Mouse (Mus musculus) bone marrow, adult 2 months (tissue): Measurements from ENCODE around the gene Hmg20a. TPM values are rescaled to one million over a fixed set of nuclear protein-coding genes. Genes with fewer than 3 reads are reported as not detected.

Experiments
- H3K27ac ChIP-seq: fragments of 200-500 bp; 2 replicates; pipeline ENCODE4 v1.5.1; 2012; ENCODE audit warnings: low read depth, mild to moderate bottlenecking, control low read depth, inconsistent platforms, low read length; ENCODE audit not compliant: control insufficient read depth, poor library complexity, insufficient read depth
- H3K4me1 ChIP-seq: fragments of 200-500 bp; 2 replicates; pipeline ENCODE4 v1.6.1; 2011; ENCODE audit warnings: low read length; ENCODE audit not compliant: control insufficient read depth, insufficient read depth
- H3K4me3 ChIP-seq: fragments of 200-500 bp; replicated peaks from 2 replicates; pipeline ENCODE3; 2011; ENCODE audit warnings: mild to moderate bottlenecking, low read depth, low read length, control low read depth; ENCODE audit not compliant: control insufficient read depth
- CTCF ChIP-seq: fragments of 200-500 bp; IDR thresholded peaks from 2 replicates; pipeline ENCODE4 v1.5.1; 2011; ENCODE audit warnings: low read length, control low read depth; ENCODE audit not compliant: control insufficient read depth, insufficient read depth
- POLR2A ChIP-seq: fragments of 200-500 bp; IDR thresholded peaks from 2 replicates; pipeline ENCODE4 v1.6.1; 2011; ENCODE audit warnings: low read depth, mild to moderate bottlenecking, control low read depth, low read length, borderline replicate concordance; ENCODE audit not compliant: control insufficient read depth
- WGBS: fragments of 180-500 bp; shearing (Covaris S2); methylation state at CpG from one replicate; pipeline ENCODE4 v1.1.7; 2018; 5-methylcytosine and 5-hydroxymethylcytosine counted together
- polyA plus RNA-seq: library from polyadenylated mRNA; stranded (reverse); fragments of >200 nt; gene quantifications from 2 replicates; pipeline ENCODE4 v1.2.4, GENCODE M21; 2011; ENCODE audit warnings: low replicate concordance; ENCODE audit not compliant: missing spikeins, insufficient read depth, insufficient read length

Gene Hmg20a
- polyA plus RNA-seq, 1 experiment = 15.9 TPM

GRCm38 (mm10) chr9:56412716-56413115, 5.7 kb upstream of the Hmg20a start:
- H3K4me3 ChIP-seq = no peak overlapping the region
- TF ChIP-seq CTCF = no peak
- TF ChIP-seq POLR2A = no peak
- H3K27ac ChIP-seq = no peak overlapping the region
- 5% methylated on average over 1 of the region's 1 CpGs for whole genome bisulfite sequencing
- H3K4me1 ChIP-seq = no peaks in the 10 kb centered on the region

GRCm38 (mm10) chr9:56414322-56414721, 4.1 kb upstream of the Hmg20a start:
- H3K4me1 ChIP-seq = no peaks in the 10 kb centered on the region
- TF ChIP-seq POLR2A (no peak), CTCF (no peak)
- no peak overlapping the region for H3K27ac ChIP-seq
- no peak overlapping the region for H3K4me3 ChIP-seq

GRCm38 (mm10) chr9:56415393-56415792, 3.0 kb upstream of the Hmg20a start:
- Histone ChIP-seq H3K4me1 (no peaks in the 10 kb centered on the region), H3K27ac (no peak overlapping the region), H3K4me3 (no peak overlapping the region)
- TF ChIP-seq POLR2A (no peak), CTCF (no peak)
- WGBS = 76% methylated on average over 1 of the region's 1 CpGs

- TF ChIP-seq CTCF (no peak), POLR2A (no peak)
- WGBS = 50% methylated on average over 4 of the region's 4 CpGs
- no peaks in the 10 kb centered on the region for H3K4me1 ChIP-seq
- no peak overlapping the region for H3K4me3 ChIP-seq
- no peak overlapping the region for H3K27ac ChIP-seq
Measured at GRCm38 (mm10) chr9:56415935-56416607, 2.3 kb upstream of the Hmg20a start.

- H3K27ac ChIP-seq = peak overlapping the region; percentile 85
- H3K4me3 ChIP-seq = peak overlapping the region; percentile 98
- no peaks in the 10 kb centered on the region for H3K4me1 ChIP-seq
- TF ChIP-seq POLR2A = no peak
- TF ChIP-seq CTCF = peak; percentile 35; the same call in 1 of the 2 replicates
- WGBS = 1% methylated on average over 40 of the region's 40 CpGs
Measured at GRCm38 (mm10) chr9:56417415-56417947, 928 bp upstream of the Hmg20a start.

- Histone ChIP-seq H3K4me1 (no peaks in the 10 kb centered on the region), H3K4me3 (peak overlapping the region; percentile 96), H3K27ac (peak overlapping the region; percentile 94)
- TF ChIP-seq POLR2A = no peak
- TF ChIP-seq CTCF = no peak
- 2% methylated on average over 11 of the region's 11 CpGs for WGBS
Measured at GRCm38 (mm10) chr9:56418738-56419239, 380 bp downstream of the Hmg20a start.

GRCm38 (mm10) chr9:56420236-56420635, 1.8 kb downstream of the Hmg20a start:
- 65% methylated on average over 1 of the region's 1 CpGs for WGBS
- Histone ChIP-seq H3K4me1 (no peaks in the 10 kb centered on the region), H3K27ac (no peak overlapping the region), H3K4me3 (no peak overlapping the region)
- TF ChIP-seq POLR2A (no peak), CTCF (no peak)

GRCm38 (mm10) chr9:56420892-56421601, 2.6 kb downstream of the Hmg20a start:
- H3K4me1 ChIP-seq = no peaks in the 10 kb centered on the region
- no peak overlapping the region for H3K27ac ChIP-seq
- 55% methylated on average over 9 of the region's 9 CpGs for WGBS

GRCm38 (mm10) chr9:56421991-56422390, 3.6 kb downstream of the Hmg20a start:
- 64% methylated on average over 5 of the region's 5 CpGs for WGBS
- TF ChIP-seq CTCF (no peak), POLR2A (no peak)
- H3K4me3 ChIP-seq = no peak overlapping the region
- H3K4me1 ChIP-seq = no peaks in the 10 kb centered on the region
- no peak overlapping the region for H3K27ac ChIP-seq

More at GRCm38 (mm10) chr9:56420892-56421601, 2.6 kb downstream of the Hmg20a start:
- H3K4me3 ChIP-seq = no peak overlapping the region
- no peak for TF ChIP-seq POLR2A
- TF ChIP-seq CTCF = no peak
